Mouse (Mus musculus) myocyte (in vitro differentiated cells): ENCODE measurements around the gene Olfr492. TPM values are rescaled to one million over a fixed set of nuclear protein-coding genes. Genes with fewer than 3 reads are reported as not detected.

Experiments
- H3K27me3 ChIP-seq: one replicate; pipeline ENCODE4 v1.6.1; 2011; ENCODE audit not compliant: control insufficient read depth, insufficient read depth, insufficient read length
- H3K36me3 ChIP-seq: one replicate; pipeline ENCODE4 v1.6.1; 2011; ENCODE audit not compliant: control insufficient read depth, insufficient read depth
- H3K4me2 ChIP-seq: one replicate; pipeline ENCODE4 v1.6.1; 2011; ENCODE audit warnings: low read depth, control low read depth
- H3K4me3 ChIP-seq: one replicate; pipeline ENCODE4 v1.5.1; 2011; ENCODE audit warnings: mild to moderate bottlenecking, control low read depth, moderate library complexity
- H3K79me2 ChIP-seq: one replicate; pipeline ENCODE4 v1.6.1; 2011; ENCODE audit not compliant: control insufficient read depth, insufficient read depth
- H3ac ChIP-seq: one replicate; pipeline ENCODE4 v1.6.1; 2011; ENCODE audit not compliant: control insufficient read depth, insufficient read length
- CEBPB ChIP-seq: IDR thresholded peaks from 2 replicates; pipeline ENCODE4 v1.6.1; 2011; ENCODE audit warnings: mild to moderate bottlenecking, moderate library complexity; ENCODE audit not compliant: poor library complexity, insufficient read depth, severe bottlenecking
- E2F4 ChIP-seq: IDR thresholded peaks from one replicate; pipeline ENCODE4 v1.6.1; 2011; ENCODE audit warnings: mild to moderate bottlenecking, control low read depth, moderate library complexity; ENCODE audit not compliant: insufficient read depth
- MYOD1 ChIP-seq, 3 experiments: IDR thresholded peaks; one replicate each; pipeline ENCODE4 v1.6.1; 2011; ENCODE audit warnings: control low read depth in 2 of 3, low read depth in 2 of 3, mild to moderate bottlenecking in 2 of 3, moderate library complexity in 1 of 3; ENCODE audit not compliant: insufficient read length in 2 of 3, control insufficient read depth in 1 of 3
- POLR2A ChIP-seq: IDR thresholded peaks from one replicate; pipeline ENCODE4 v1.6.1; 2011; ENCODE audit warnings: low read depth, mild to moderate bottlenecking, control low read depth, moderate library complexity; ENCODE audit not compliant: insufficient read length
- TCF12 ChIP-seq: IDR thresholded peaks from one replicate; pipeline ENCODE4 v1.6.1; 2011; ENCODE audit warnings: mild to moderate bottlenecking, control low read depth; ENCODE audit not compliant: poor library complexity, insufficient read depth, severe bottlenecking
- TCF3 ChIP-seq: IDR thresholded peaks from one replicate; pipeline ENCODE4 v1.6.1; 2011; ENCODE audit warnings: low read depth, control low read depth; ENCODE audit not compliant: insufficient read length
- polyA plus RNA-seq: library from polyadenylated mRNA; unstranded; fragments of >200 nt; fragmentation: generic; extraction: Trizol; gene quantifications from one replicate; pipeline ENCODE4 v1.2.1, GENCODE M21; 2012; ENCODE audit warnings: missing spikeins

Gene Olfr492
- polyA plus RNA-seq, 1 experiment, result not detected

GRCm38 (mm10) chr7:108288834-108289233 lies 34.6 kb downstream of the Olfr492 start, which contains the start of gene Olfr490:
Olfr490 (minus strand) TSS chr7:108288934.
- H3K4me2 ChIP-seq, result no peak within 1 kb of the TSS
- no peak within 1 kb of the TSS for H3K4me3 ChIP-seq
- no peaks in the 10 kb centered on the region for H3K79me2 ChIP-seq
- TF ChIP-seq TCF12, result no peak
- no peak for TF ChIP-seq TCF3
- TF ChIP-seq CEBPB, result no peak
- no peak for TF ChIP-seq E2F4
- no peak for TF ChIP-seq MYOD1 (IDR thresholded peaks at IDR 0.05; ENCODE audit: control insufficient read depth in 1 of 3, insufficient read length in 2 of 3, low read depth in 2 of 3)
- no peak for TF ChIP-seq POLR2A
- no peak within 1 kb of the TSS for H3ac ChIP-seq
- no peaks in the 10 kb centered on the region for H3K27me3 ChIP-seq
- H3K36me3 ChIP-seq, result no peaks in the 10 kb centered on the region

Other genes starting within 250 kb of the Olfr492 start
- not detected for gene Olfr481, start 243.8 kb downstream of the Olfr492 start, polyA plus RNA-seq
- gene Olfr482, start 226.1 kb downstream of the Olfr492 start, polyA plus RNA-seq, result 0.02 TPM
- not detected for gene Olfr483, start 222.8 kb downstream of the Olfr492 start, polyA plus RNA-seq
- not detected for gene Olfr484, start 196.2 kb downstream of the Olfr492 start, polyA plus RNA-seq
- gene Olfr485, start 163.8 kb downstream of the Olfr492 start, polyA plus RNA-seq, result not detected
- not detected for gene Olfr486, start 150.9 kb downstream of the Olfr492 start, polyA plus RNA-seq
- gene Olfr487, start 109.0 kb downstream of the Olfr492 start, polyA plus RNA-seq, result not detected
- gene Olfr488, start 65.3 kb downstream of the Olfr492 start, polyA plus RNA-seq, result not detected
- not detected for gene Olfr490, start 34.7 kb downstream of the Olfr492 start, polyA plus RNA-seq
- not detected for gene Olfr491, start 10.2 kb downstream of the Olfr492 start, polyA plus RNA-seq
- gene Olfr493, start 23.3 kb upstream of the Olfr492 start, polyA plus RNA-seq, result not detected
- gene Olfr494, start 41.7 kb upstream of the Olfr492 start, polyA plus RNA-seq, result not detected
- gene Olfr495, start 69.5 kb upstream of the Olfr492 start, polyA plus RNA-seq, result not detected
- gene Olfr497, start 96.7 kb upstream of the Olfr492 start, polyA plus RNA-seq, result not detected
- not detected for gene Olfr498, start 141.7 kb upstream of the Olfr492 start, polyA plus RNA-seq
- not detected for gene Olfr502, start 201.4 kb upstream of the Olfr492 start, polyA plus RNA-seq
- not detected for gene Olfr503, start 220.9 kb upstream of the Olfr492 start, polyA plus RNA-seq
- gene Olfr504, start 242.1 kb upstream of the Olfr492 start, polyA plus RNA-seq, result not detected